Mouse (Mus musculus) megakaryocyte, embryonic 14.5 days (primary cell): ENCODE results near the gene Acvr1c.

ENCODE experiments used
- FLI1 ChIP-seq: IDR thresholded peaks from 2 replicates; pipeline ENCODE4 v1.6.1; 2012; ENCODE audit warnings: low read length, inconsistent platforms, mixed read lengths
- GATA1 ChIP-seq: IDR thresholded peaks from 3 replicates; pipeline ENCODE4 v1.6.1; 2012; ENCODE audit warnings: mixed read lengths, low read length, inconsistent platforms, borderline replicate concordance

DNA sequence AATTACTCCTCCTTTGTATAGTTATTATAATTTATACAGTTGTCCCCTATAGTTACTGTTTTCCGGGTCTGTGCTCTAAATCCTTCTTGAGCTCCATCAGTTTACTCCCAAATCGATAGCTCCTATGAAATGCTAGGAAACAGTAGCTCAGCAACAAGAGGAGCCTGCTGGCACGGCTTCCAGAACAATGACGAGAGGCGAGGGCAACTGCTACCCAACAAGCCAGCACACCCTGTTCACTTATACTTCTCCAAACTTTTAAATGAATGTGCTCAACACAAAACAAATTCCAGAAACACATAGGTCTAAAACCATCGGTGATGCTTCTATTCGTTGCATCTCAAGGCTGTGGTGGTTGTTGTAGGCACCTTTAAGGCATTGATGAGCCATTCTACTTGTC lies 41.5 kb downstream of the Acvr1c start:
- TF ChIP-seq GATA1 (no peak), FLI1 (no peak)
